Mouse (Mus musculus): ENCODE data around the gene Gm14308.
"Not testable (repeated sequence)": the region's sequence is repeated elsewhere in the genome, so short reads cannot be mapped to it uniquely, and the experiment has no call there.

Gene Gm14308

GRCm38 (mm10) chr2:176636244-176636643, at the start of gene Gm14308:
Gene Gm14308 (minus strand): TSS chr2:176636344.
- DNase-seq = not testable (repeated sequence)

DNA sequence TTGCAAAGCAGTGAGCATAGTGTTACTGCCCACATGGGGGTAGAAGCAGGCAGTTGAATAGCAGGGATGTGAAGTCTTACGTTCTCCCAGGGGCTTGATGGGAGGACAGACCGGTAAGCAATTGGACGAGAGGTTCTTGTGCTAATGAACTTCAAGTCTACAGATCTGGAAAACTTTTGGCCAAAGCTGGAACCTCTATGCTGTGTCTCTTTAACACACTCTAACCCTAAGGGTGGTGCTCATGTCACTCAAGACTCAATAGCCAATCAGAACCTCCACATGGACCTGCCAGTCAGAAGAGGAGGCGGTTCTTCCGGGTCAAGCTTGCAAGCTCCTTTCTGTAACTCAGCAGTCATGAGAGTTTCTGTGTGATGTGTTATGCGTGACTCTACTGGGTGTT, 34.1 kb upstream of the Gm14308 start, which contains the start of gene Zfp973:
TSS of gene Zfp973 (plus strand) at position 301 of the 400 bp plus-strand sequence.
- DNase-seq = not testable (repeated sequence)

Data from cerebellum, adult 8-10 months (tissue).